Mouse (Mus musculus) NIH3T3 (cell line): ENCODE data around the gene Phf6.
"Not testable (repeated sequence)": the region's sequence is repeated elsewhere in the genome, so short reads cannot be mapped to it uniquely, and the experiment has no call there.

Source experiments
- DNase-seq: peaks from one replicate; pipeline ENCODE4 v3.0.0-alpha.2; 2012; ENCODE audit warnings: low read depth

The Phf6 gene

GRCm38 (mm10) chrX:52978576-52978975, 66.5 kb downstream of the Phf6 start:
- DNase-seq, result no peak

GRCm38 (mm10) chrX:52981378-52981777, 69.3 kb downstream of the Phf6 start:
- no peak for DNase-seq

- peak; percentile 89 for DNase-seq
Observed at GRCm38 (mm10) chrX:52987905-52988783, 76.1 kb downstream of the Phf6 start, which contains the start of gene Hprt. TSS of gene Hprt (plus strand) at chrX:52988137.

GRCm38 (mm10) chrX:52994726-52995125, 82.7 kb downstream of the Phf6 start:
- DNase-seq, result not testable (repeated sequence)

GRCm38 (mm10) chrX:53004887-53005286, 92.8 kb downstream of the Phf6 start:
- peak; percentile 34 for DNase-seq

GRCm38 (mm10) chrX:53006062-53006461, 94.0 kb downstream of the Phf6 start:
- DNase-seq, result peak; percentile 85
